Mouse (Mus musculus) neural tube, embryonic 11.5 days (tissue): ENCODE data around the gene Olfr724. TPM values are rescaled to one million over a fixed set of nuclear protein-coding genes. Genes with fewer than 3 reads are reported as not detected.
"Not testable (repeated sequence)": the region's sequence is repeated elsewhere in the genome, so short reads cannot be mapped to it uniquely, and the experiment has no call there.

ENCODE experiments used
- ATAC-seq: fragments of 200-750 bp; cut with Nextera tagmentation; 2 replicates; pipeline ENCODE4 v1.8.0; 2017; ENCODE audit warnings: moderate number of reproducible peaks, mild to moderate bottlenecking, moderate TSS enrichment, moderate library complexity; ENCODE audit not compliant: insufficient read depth, low FRiP score, low TSS enrichment
- DNase-seq: peaks from one replicate; pipeline ENCODE4 v3.0.0-alpha.2; 2015; ENCODE audit warnings: low spot score
- H3K27ac ChIP-seq: fragments of 300-500 bp; sonication (generic); 2 replicates; pipeline ENCODE4 v1.5.1; 2014; ENCODE audit warnings: low read depth, mild to moderate bottlenecking, low read length
- H3K27me3 ChIP-seq: fragments of 300-500 bp; sonication (generic); 2 replicates; pipeline ENCODE4 v1.6.1; 2014; ENCODE audit warnings: mild to moderate bottlenecking, low read length, mixed read lengths; ENCODE audit not compliant: control insufficient read depth, insufficient read depth
- H3K36me3 ChIP-seq: fragments of 300-500 bp; sonication (generic); 2 replicates; pipeline ENCODE4 v1.6.1; 2014; ENCODE audit warnings: mild to moderate bottlenecking, low read length, moderate library complexity, mixed read lengths; ENCODE audit not compliant: control insufficient read depth, insufficient read depth
- H3K4me1 ChIP-seq: fragments of 300-500 bp; sonication (generic); 2 replicates; pipeline ENCODE4 v1.6.1; 2014; ENCODE audit warnings: low read length, mixed read lengths; ENCODE audit not compliant: control insufficient read depth, insufficient read depth
- H3K4me2 ChIP-seq: fragments of 300-500 bp; sonication (generic); 2 replicates; pipeline ENCODE4 v1.6.1; 2014; ENCODE audit warnings: low read depth, mild to moderate bottlenecking, moderate library complexity
- H3K4me3 ChIP-seq: fragments of 300-500 bp; sonication (generic); 2 replicates; pipeline ENCODE4 v1.5.1; 2014; ENCODE audit warnings: low read depth, low read length
- H3K9ac ChIP-seq: fragments of 300-500 bp; sonication (generic); 2 replicates; pipeline ENCODE4 v1.6.1; 2014; ENCODE audit warnings: mild to moderate bottlenecking, low read length
- H3K9me3 ChIP-seq: fragments of 300-500 bp; sonication (generic); 2 replicates; pipeline ENCODE4 v1.6.1; 2016; ENCODE audit warnings: low read length; ENCODE audit not compliant: control insufficient read depth
- WGBS: fragments of 180-500 bp; shearing (Covaris S2); extraction: QIAGEN DNeasy Blood & Tissue Kit; methylation state at CpG from one replicate; pipeline ENCODE4 v1.1.7; 2014; 5-methylcytosine and 5-hydroxymethylcytosine counted together
- polyA plus RNA-seq: library from polyadenylated mRNA; unstranded; fragments of >200 nt; fragmentation: Nextera tagmentation; extraction: Ambion mirVana; gene quantifications from 2 replicates; pipeline ENCODE4 v1.2.1, GENCODE M21; 2014

Gene Olfr724
- not detected in 2 replicates for polyA plus RNA-seq

GRCm38 (mm10) chr14:49963174-49963573 is at the start of gene Olfr724:
Olfr724 (minus strand) TSS chr14:49963274.
- not testable (repeated sequence) for H3K9ac ChIP-seq, H3K36me3 ChIP-seq, DNase-seq, H3K4me3 ChIP-seq, H3K27ac ChIP-seq, H3K27me3 ChIP-seq, ATAC-seq, H3K4me1 ChIP-seq, H3K4me2 ChIP-seq, H3K9me3 ChIP-seq
- 68% methylated on average over 1 of the region's 1 CpGs for WGBS

- WGBS, result 46% methylated on average over 2 of the region's 2 CpGs
- H3K36me3 ChIP-seq, result no peaks in the 10 kb centered on the region
Observed at GRCm38 (mm10) chr14:49955890-49956289, 7.2 kb downstream of the Olfr724 start.

GRCm38 (mm10) chr14:49931687-49932086 is 31.4 kb downstream of the Olfr724 start, which contains the start of gene Olfr723:
Olfr723 (minus strand) TSS chr14:49931787.
- not testable (repeated sequence) for H3K4me3 ChIP-seq, H3K27me3 ChIP-seq, H3K4me1 ChIP-seq, ATAC-seq, H3K36me3 ChIP-seq, DNase-seq, H3K9ac ChIP-seq, H3K4me2 ChIP-seq, H3K27ac ChIP-seq, H3K9me3 ChIP-seq

More at GRCm38 (mm10) chr14:49955890-49956289, 7.2 kb downstream of the Olfr724 start:
- DNase-seq (no peak), ATAC-seq (no peak)
- Histone ChIP-seq H3K9ac (no peak overlapping the region), H3K4me1 (no peaks in the 10 kb centered on the region), H3K27me3 (no peaks in the 10 kb centered on the region), H3K9me3 (no peaks in the 10 kb centered on the region), H3K4me2 (no peak overlapping the region), H3K4me3 (no peak overlapping the region), H3K27ac (no peak overlapping the region)

Other genes with a start within 250 kb of the Olfr724 start
- gene Armh4, start 179.9 kb downstream of the Olfr724 start, polyA plus RNA-seq, result 35.5 and 36.9 TPM in 2 replicates
- gene Olfr722, start 61.3 kb downstream of the Olfr724 start, polyA plus RNA-seq, result not detected in 2 replicates
- not detected in 2 replicates for gene Olfr723, start 31.5 kb downstream of the Olfr724 start, polyA plus RNA-seq
- not detected in 2 replicates for gene Olfr725, start 77.1 kb upstream of the Olfr724 start, polyA plus RNA-seq
- gene Olfr726, start 127.7 kb upstream of the Olfr724 start, polyA plus RNA-seq, result not detected in 2 replicates
- gene Olfr727, start 159.9 kb upstream of the Olfr724 start, polyA plus RNA-seq, result not detected in 2 replicates
- not detected in 2 replicates for gene Olfr728, start 179.4 kb upstream of the Olfr724 start, polyA plus RNA-seq
- gene Olfr729, start 189.6 kb upstream of the Olfr724 start, polyA plus RNA-seq, result not detected in 2 replicates
- gene Olfr730, start 224.9 kb upstream of the Olfr724 start, polyA plus RNA-seq, result not detected in 2 replicates